Mouse (Mus musculus): ENCODE results near the gene Scn10a.

GRCm38 (mm10) chr9:119570652-119571051 lies 148.5 kb downstream of the Scn10a start:
- TF ChIP-seq CTCF (IDR thresholded peaks at IDR 0.05; ENCODE audit: low read depth) (no peak), EP300 (IDR thresholded peaks at IDR 0.05; ENCODE audit: low read depth) (no peak)

Data from liver, embryonic 14.5 days (tissue).